Mouse (Mus musculus): Measurements from ENCODE around the gene Golga2.

Golga2 gene

GRCm38 (mm10) chr2:32317791-32318417 is 30.7 kb downstream of the Golga2 start:
- no peak for DNase-seq (ENCODE audit: extremely low read depth, low read depth)

GRCm38 (mm10) chr2:32318709-32319585 is 31.8 kb downstream of the Golga2 start:
- no peak for DNase-seq (ENCODE audit: extremely low read depth, low read depth)

GRCm38 (mm10) chr2:32319586-32320580 is 32.7 kb downstream of the Golga2 start:
- no peak for DNase-seq (ENCODE audit: extremely low read depth, low read depth)

- DNase-seq (ENCODE audit: extremely low read depth, low read depth), result no peak
Measured at GRCm38 (mm10) chr2:32320721-32321120, 33.5 kb downstream of the Golga2 start.

- DNase-seq (ENCODE audit: extremely low read depth, low read depth), result no peak
Measured at GRCm38 (mm10) chr2:32321591-32322298, 34.6 kb downstream of the Golga2 start.

- no peak for DNase-seq (ENCODE audit: extremely low read depth, low read depth)
Measured at GRCm38 (mm10) chr2:32322754-32323741, 35.9 kb downstream of the Golga2 start.

GRCm38 (mm10) chr2:32324322-32324721 is 37.1 kb downstream of the Golga2 start:
- no peak for DNase-seq (ENCODE audit: extremely low read depth, low read depth)

- no peak for DNase-seq (ENCODE audit: extremely low read depth, low read depth)
Measured at GRCm38 (mm10) chr2:32325342-32325741, 38.2 kb downstream of the Golga2 start.

- DNase-seq (ENCODE audit: extremely low read depth, low read depth), result no peak
Measured at GRCm38 (mm10) chr2:32327200-32327599, 40.0 kb downstream of the Golga2 start.

GRCm38 (mm10) chr2:32328911-32329460 is 41.8 kb downstream of the Golga2 start:
- no peak for DNase-seq (ENCODE audit: extremely low read depth, low read depth)

GRCm38 (mm10) chr2:32329531-32329930 is 42.3 kb downstream of the Golga2 start:
- no peak for DNase-seq (ENCODE audit: extremely low read depth, low read depth)

GRCm38 (mm10) chr2:32332159-32332558 is 45.0 kb downstream of the Golga2 start:
- DNase-seq (ENCODE audit: extremely low read depth, low read depth), result no peak

- DNase-seq (ENCODE audit: extremely low read depth, low read depth), result no peak
Measured at GRCm38 (mm10) chr2:32335888-32336287, 48.7 kb downstream of the Golga2 start.

- DNase-seq (ENCODE audit: extremely low read depth, low read depth), result no peak
Measured at GRCm38 (mm10) chr2:32339912-32340642, 52.9 kb downstream of the Golga2 start.

- DNase-seq (ENCODE audit: extremely low read depth, low read depth), result no peak
Measured at GRCm38 (mm10) chr2:32340836-32341633, 53.9 kb downstream of the Golga2 start.

GRCm38 (mm10) chr2:32341634-32341939 is 54.4 kb downstream of the Golga2 start:
- DNase-seq (ENCODE audit: extremely low read depth, low read depth), result no peak

GRCm38 (mm10) chr2:32342039-32342438 is 54.9 kb downstream of the Golga2 start:
- no peak for DNase-seq (ENCODE audit: extremely low read depth, low read depth)

Data from MEL-GATA-1-ER (cell line).